Mouse (Mus musculus): Measurements from ENCODE around the gene Zfc3h1. TPM values are rescaled to one million over a fixed set of nuclear protein-coding genes. Genes with fewer than 3 reads are reported as not detected.

The Zfc3h1 gene
- polyA plus RNA-seq, 1 experiment from 2014 or later, result 5.0 TPM

DNA sequence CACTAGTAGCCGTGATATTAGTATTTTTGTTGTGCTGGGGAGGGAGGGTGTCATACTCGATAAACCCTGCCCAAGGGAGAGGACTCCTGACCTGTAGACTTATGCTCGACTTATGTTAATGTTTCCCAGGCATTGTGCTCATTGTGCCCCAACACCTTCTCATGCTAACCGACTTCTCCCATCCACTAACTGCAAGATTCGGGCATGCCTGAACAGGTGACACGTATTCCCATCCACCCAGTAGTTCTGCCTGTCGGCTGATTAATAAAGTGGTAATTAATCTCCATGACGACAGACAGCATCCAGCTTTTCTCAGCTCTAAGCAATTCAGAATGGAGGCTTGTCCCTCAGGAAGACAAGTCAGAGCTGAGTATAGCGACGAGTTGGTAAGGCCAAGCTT, 35.7 kb upstream of the Zfc3h1 start:
- H3K4me2 ChIP-seq (ENCODE audit: low read depth, low read length), result no peak overlapping the region
- no peaks in the 10 kb centered on the region for H3K27me3 ChIP-seq (ENCODE audit: insufficient read depth, low read length)
- ATAC-seq, result no peak
- H3K36me3 ChIP-seq (replicated peaks; ENCODE audit: insufficient read depth, low read length), result 0 out of 2 replicates have a peak, but pooled peaks cover 2% of the 10 kb centered on the region
- H3K9ac ChIP-seq (replicated peaks), result no peak overlapping the region
- H3K4me1 ChIP-seq (ENCODE audit: insufficient read depth), result no peaks in the 10 kb centered on the region
- no peaks in the 10 kb centered on the region for H3K9me3 ChIP-seq (ENCODE audit: low read length)
- H3K4me3 ChIP-seq (ENCODE audit: low read depth, low read length), result no peak overlapping the region
- no peak overlapping the region for H3K27ac ChIP-seq (ENCODE audit: low read depth)
- TF ChIP-seq EP300 (IDR thresholded peaks at IDR 0.05; ENCODE audit: low read depth), result no peak
- no peak for TF ChIP-seq CTCF (IDR thresholded peaks at IDR 0.05; ENCODE audit: low read depth)
- WGBS (ENCODE audit: insufficient replicate concordance), result 87% methylated on average over 10 of the region's 10 CpGs
- no peak for DNase-seq

DNA sequence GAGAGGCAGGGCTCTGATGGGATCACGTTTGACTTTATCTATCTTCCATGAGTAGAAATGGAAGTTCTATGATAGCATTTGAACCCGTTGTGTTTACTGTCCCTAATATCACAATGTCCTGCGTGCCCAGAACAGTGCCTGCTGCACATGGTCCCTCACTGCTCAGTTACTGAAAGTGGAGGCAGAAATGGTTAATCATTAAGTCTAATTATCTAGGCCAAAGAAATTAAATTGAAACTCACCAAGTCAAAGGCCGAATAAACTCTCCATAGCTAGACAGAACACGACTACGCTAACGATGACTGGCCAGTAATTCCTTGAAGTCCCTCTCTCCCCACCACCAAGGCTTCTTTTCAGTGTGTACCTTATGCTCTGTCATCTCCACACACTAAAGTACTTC, 35.2 kb upstream of the Zfc3h1 start:
- ATAC-seq (no peak), DNase-seq (no peak)
- Histone ChIP-seq H3K4me1 (ENCODE audit: insufficient read depth) (no peaks in the 10 kb centered on the region), H3K36me3 (replicated peaks; ENCODE audit: insufficient read depth, low read length) (0 out of 2 replicates have a peak, but pooled peaks cover 2% of the 10 kb centered on the region), H3K4me2 (ENCODE audit: low read depth, low read length) (no peak overlapping the region), H3K9ac (replicated peaks) (no peak overlapping the region), H3K4me3 (ENCODE audit: low read depth, low read length) (no peak overlapping the region), H3K9me3 (ENCODE audit: low read length) (no peaks in the 10 kb centered on the region), H3K27ac (ENCODE audit: low read depth) (no peak overlapping the region), H3K27me3 (ENCODE audit: insufficient read depth, low read length) (no peaks in the 10 kb centered on the region)
- WGBS (ENCODE audit: insufficient replicate concordance), result 77% methylated on average over 7 of the region's 7 CpGs
- TF ChIP-seq EP300 (IDR thresholded peaks at IDR 0.05; ENCODE audit: low read depth), result no peak
- TF ChIP-seq CTCF (IDR thresholded peaks at IDR 0.05; ENCODE audit: low read depth), result no peak

DNA sequence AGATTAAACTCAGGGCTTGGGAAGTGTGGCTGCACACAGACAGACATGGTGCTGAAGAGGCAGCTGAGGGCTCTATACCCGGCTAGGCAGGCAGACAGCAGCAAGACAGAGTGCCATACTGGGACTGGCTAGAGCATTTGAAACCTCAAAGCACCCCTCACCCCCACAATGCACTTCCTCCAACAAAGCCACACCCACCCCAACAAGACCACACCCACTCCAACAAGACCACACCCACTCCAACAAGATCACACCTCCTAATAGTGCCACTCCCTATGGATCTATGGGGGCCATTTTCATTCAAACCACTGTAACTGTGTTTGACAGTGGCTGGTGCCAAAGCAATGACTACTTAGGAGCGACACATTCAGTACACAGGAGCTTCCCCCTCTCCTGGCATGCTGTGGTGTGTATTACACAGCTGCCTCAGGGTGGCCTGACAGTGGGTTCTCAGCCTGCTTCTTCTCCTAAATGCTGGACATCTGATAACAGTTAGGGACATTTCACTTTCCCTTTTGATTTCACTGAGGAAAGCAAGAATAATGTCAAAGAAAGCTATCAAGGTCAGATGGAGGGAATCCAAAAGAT, 33.9 kb upstream of the Zfc3h1 start:
- Histone ChIP-seq H3K27ac (ENCODE audit: low read depth) (no peak overlapping the region), H3K4me2 (ENCODE audit: low read depth, low read length) (no peak overlapping the region), H3K27me3 (ENCODE audit: insufficient read depth, low read length) (no peaks in the 10 kb centered on the region), H3K4me3 (ENCODE audit: low read depth, low read length) (no peak overlapping the region), H3K9me3 (ENCODE audit: low read length) (no peaks in the 10 kb centered on the region), H3K36me3 (replicated peaks; ENCODE audit: insufficient read depth, low read length) (no peaks in the 10 kb centered on the region), H3K9ac (replicated peaks) (no peak overlapping the region), H3K4me1 (ENCODE audit: insufficient read depth) (no peaks in the 10 kb centered on the region)
- DNase-seq, result no peak
- peak; percentile 64 for ATAC-seq
- TF ChIP-seq CTCF (IDR thresholded peaks at IDR 0.05; ENCODE audit: low read depth), result no peak
- TF ChIP-seq EP300 (IDR thresholded peaks at IDR 0.05; ENCODE audit: low read depth), result no peak
- 79% methylated on average over 2 of the region's 2 CpGs for WGBS (ENCODE audit: insufficient replicate concordance)

DNA sequence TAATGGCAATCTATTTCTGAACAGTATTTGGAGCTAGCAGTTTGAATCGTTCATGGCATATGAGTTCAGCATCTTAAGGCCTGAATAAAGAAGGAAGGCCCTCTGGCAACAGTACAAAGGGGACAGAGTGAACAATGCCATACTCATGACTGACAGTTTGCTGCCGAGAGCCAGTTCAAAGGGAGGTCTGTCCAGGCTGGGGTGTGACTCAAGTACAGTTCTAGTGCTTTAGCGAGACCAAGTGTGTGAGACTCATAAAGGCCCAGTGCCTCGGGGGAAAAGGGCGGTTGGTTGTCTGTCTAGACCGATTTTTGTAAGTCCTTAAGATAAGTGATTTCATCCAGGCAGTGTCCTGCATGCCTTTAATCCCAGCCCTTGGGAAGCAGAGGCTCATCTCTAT, 30.2 kb upstream of the Zfc3h1 start:
- H3K9ac ChIP-seq (replicated peaks), result no peak overlapping the region
- no peak overlapping the region for H3K4me3 ChIP-seq (ENCODE audit: low read depth, low read length)
- ATAC-seq (no peak), DNase-seq (no peak)
- no peaks in the 10 kb centered on the region for H3K9me3 ChIP-seq (ENCODE audit: low read length)
- H3K27ac ChIP-seq (ENCODE audit: low read depth), result no peak overlapping the region
- H3K4me2 ChIP-seq (ENCODE audit: low read depth, low read length), result no peak overlapping the region
- H3K27me3 ChIP-seq (ENCODE audit: insufficient read depth, low read length), result no peaks in the 10 kb centered on the region
- 80% methylated on average over 6 of the region's 6 CpGs for WGBS (ENCODE audit: insufficient replicate concordance)
- no peaks in the 10 kb centered on the region for H3K4me1 ChIP-seq (ENCODE audit: insufficient read depth)
- TF ChIP-seq EP300 (IDR thresholded peaks at IDR 0.05; ENCODE audit: low read depth) (no peak), CTCF (IDR thresholded peaks at IDR 0.05; ENCODE audit: low read depth) (no peak)
- H3K36me3 ChIP-seq (replicated peaks; ENCODE audit: insufficient read depth, low read length), result no peaks in the 10 kb centered on the region; the same call in none of the 2 replicates

DNA sequence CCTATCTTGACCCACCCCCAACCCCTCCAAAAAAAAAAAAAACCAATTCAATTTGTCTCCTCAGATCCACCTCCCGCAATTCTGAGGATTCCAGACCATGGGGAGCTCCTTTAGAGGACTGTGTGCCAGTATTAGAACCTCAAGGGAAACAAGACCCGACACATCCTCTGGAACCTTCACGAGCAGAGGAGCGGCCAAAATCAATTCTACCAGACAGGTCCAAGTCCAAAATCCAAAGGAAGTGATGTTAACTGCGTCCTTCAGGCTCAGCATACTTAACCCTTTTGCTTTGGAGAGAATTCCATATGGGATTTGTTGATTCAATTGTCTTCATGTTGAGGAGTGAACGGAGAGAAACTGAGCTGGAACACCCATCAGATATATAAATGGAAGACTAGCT, 29.7 kb upstream of the Zfc3h1 start:
- H3K4me2 ChIP-seq (ENCODE audit: low read depth, low read length), result no peak overlapping the region
- TF ChIP-seq CTCF (IDR thresholded peaks at IDR 0.05; ENCODE audit: low read depth) (no peak), EP300 (IDR thresholded peaks at IDR 0.05; ENCODE audit: low read depth) (no peak)
- no peak overlapping the region for H3K4me3 ChIP-seq (ENCODE audit: low read depth, low read length)
- ATAC-seq, result no peak
- no peaks in the 10 kb centered on the region; the same call in none of the 2 replicates for H3K36me3 ChIP-seq (replicated peaks; ENCODE audit: insufficient read depth, low read length)
- DNase-seq, result no peak
- WGBS (ENCODE audit: insufficient replicate concordance), result 70% methylated on average over 6 of the region's 6 CpGs
- no peak overlapping the region for H3K9ac ChIP-seq (replicated peaks)
- H3K4me1 ChIP-seq (ENCODE audit: insufficient read depth), result no peaks in the 10 kb centered on the region
- H3K27me3 ChIP-seq (ENCODE audit: insufficient read depth, low read length), result no peaks in the 10 kb centered on the region
- H3K27ac ChIP-seq (ENCODE audit: low read depth), result no peak overlapping the region
- H3K9me3 ChIP-seq (ENCODE audit: low read length), result no peaks in the 10 kb centered on the region

DNA sequence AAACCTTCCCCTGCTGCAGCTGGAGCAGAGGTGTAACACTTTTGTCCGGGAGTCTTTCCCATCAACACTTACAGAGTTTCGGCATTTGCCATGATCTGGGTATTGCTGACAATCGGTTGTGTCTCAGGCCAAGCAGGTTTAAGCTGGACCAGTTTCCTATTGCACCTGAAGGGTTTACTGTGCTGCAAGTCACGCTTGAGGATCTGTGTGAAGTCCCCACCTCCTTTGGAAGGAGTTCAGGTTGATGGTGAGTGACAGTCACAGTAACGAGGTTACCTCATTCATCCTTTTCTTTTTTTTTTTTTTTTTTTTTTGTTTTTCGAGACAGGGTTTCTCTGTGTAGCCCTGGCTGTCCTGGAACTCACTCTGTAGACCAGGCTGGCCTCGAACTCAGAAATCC, 28.7 kb upstream of the Zfc3h1 start:
- H3K9me3 ChIP-seq (ENCODE audit: low read length), result no peaks in the 10 kb centered on the region
- DNase-seq (no peak), ATAC-seq (no peak)
- H3K4me3 ChIP-seq (ENCODE audit: low read depth, low read length), result no peak overlapping the region
- no peaks in the 10 kb centered on the region for H3K27me3 ChIP-seq (ENCODE audit: insufficient read depth, low read length)
- WGBS (ENCODE audit: insufficient replicate concordance), result 88% methylated on average over 6 of the region's 7 CpGs
- no peak overlapping the region for H3K9ac ChIP-seq (replicated peaks)
- peaks cover under 1% of the 10 kb centered on the region; the same call in 1 of the 2 replicates for H3K4me1 ChIP-seq (ENCODE audit: insufficient read depth)
- H3K27ac ChIP-seq (ENCODE audit: low read depth), result no peak overlapping the region
- no peaks in the 10 kb centered on the region; the same call in none of the 2 replicates for H3K36me3 ChIP-seq (replicated peaks; ENCODE audit: insufficient read depth, low read length)
- H3K4me2 ChIP-seq (ENCODE audit: low read depth, low read length), result no peak overlapping the region
- no peak for TF ChIP-seq EP300 (IDR thresholded peaks at IDR 0.05; ENCODE audit: low read depth)
- no peak for TF ChIP-seq CTCF (IDR thresholded peaks at IDR 0.05; ENCODE audit: low read depth)

Data from liver, postnatal 0 days (tissue).